Mouse (Mus musculus) liver, adult 2 months (tissue): ENCODE measurements around the gene Olfr1448.

Source experiments
- CTCF ChIP-seq: fragments of 200-500 bp; IDR thresholded peaks from 2 replicates; pipeline ENCODE4 v1.5.1; 2011; ENCODE audit warnings: low read depth, low read length, control low read depth
- POLR2A ChIP-seq: fragments of 200-500 bp; IDR thresholded peaks from 2 replicates; pipeline ENCODE4 v1.6.1; 2011; ENCODE audit warnings: low read length, control low read depth; ENCODE audit not compliant: insufficient read depth; ENCODE audit errors: extremely low read depth

GRCm38 (mm10) chr19:12930540-12930939 lies 6.3 kb upstream of the Olfr1448 start, which contains the start of gene Olfr1449:
- TF ChIP-seq CTCF = no peak
- no peak for TF ChIP-seq POLR2A
